Mouse (Mus musculus): ENCODE data around the gene Degs1.
"Not testable (repeated sequence)": the region's sequence is repeated elsewhere in the genome, so short reads cannot be mapped to it uniquely, and the experiment has no call there.

The Degs1 gene

GRCm38 (mm10) chr1:182282091-182283075 lies at the start of gene Degs1:
Gene Degs1, minus strand, starts transcription at chr1:182282804.
- DNase-seq (ENCODE audit: low spot score) = peak; percentile 98

GRCm38 (mm10) chr1:182325919-182326318 lies 43.3 kb upstream of the Degs1 start:
- no peak for DNase-seq (ENCODE audit: low spot score)

- no peak for DNase-seq (ENCODE audit: low spot score)
These were observed 41.9 kb upstream of the Degs1 start for GRCm38 (mm10) chr1:182324552-182324951.

- DNase-seq (ENCODE audit: low spot score) = no peak
These were observed 40.5 kb upstream of the Degs1 start for GRCm38 (mm10) chr1:182323139-182323538.

- no peak for DNase-seq (ENCODE audit: low spot score)
These were observed 31.6 kb upstream of the Degs1 start for GRCm38 (mm10) chr1:182314201-182314600.

- DNase-seq (ENCODE audit: low spot score) = no peak
These were observed 30.6 kb upstream of the Degs1 start for GRCm38 (mm10) chr1:182313181-182313580.

- DNase-seq (ENCODE audit: low spot score) = no peak
These were observed 28.8 kb upstream of the Degs1 start for GRCm38 (mm10) chr1:182311376-182311775.

GRCm38 (mm10) chr1:182310316-182310715 lies 27.7 kb upstream of the Degs1 start:
- no peak for DNase-seq (ENCODE audit: low spot score)

GRCm38 (mm10) chr1:182309403-182309802 lies 26.8 kb upstream of the Degs1 start:
- DNase-seq (ENCODE audit: low spot score) = no peak

- no peak for DNase-seq (ENCODE audit: low spot score)
These were observed 20.3 kb upstream of the Degs1 start for GRCm38 (mm10) chr1:182302916-182303315.

- DNase-seq (ENCODE audit: low spot score) = no peak
These were observed 19.7 kb upstream of the Degs1 start for GRCm38 (mm10) chr1:182302176-182302870.

- DNase-seq (ENCODE audit: low spot score) = no peak
These were observed 15.2 kb upstream of the Degs1 start for GRCm38 (mm10) chr1:182297821-182298220.

GRCm38 (mm10) chr1:182297246-182297645 lies 14.6 kb upstream of the Degs1 start:
- no peak for DNase-seq (ENCODE audit: low spot score)

GRCm38 (mm10) chr1:182296816-182297215 lies 14.2 kb upstream of the Degs1 start:
- no peak for DNase-seq (ENCODE audit: low spot score)

- no peak for DNase-seq (ENCODE audit: low spot score)
These were observed 13.5 kb upstream of the Degs1 start for GRCm38 (mm10) chr1:182296141-182296540.

- no peak for DNase-seq (ENCODE audit: low spot score)
These were observed 9.7 kb upstream of the Degs1 start for GRCm38 (mm10) chr1:182292291-182292690.

- DNase-seq (ENCODE audit: low spot score) = not testable (repeated sequence)
These were observed 8.1 kb upstream of the Degs1 start for GRCm38 (mm10) chr1:182290741-182291140.

GRCm38 (mm10) chr1:182289781-182290180 lies 7.2 kb upstream of the Degs1 start:
- no peak for DNase-seq (ENCODE audit: low spot score)

- no peak for DNase-seq (ENCODE audit: low spot score)
These were observed 6.0 kb upstream of the Degs1 start for GRCm38 (mm10) chr1:182288601-182289000.

- no peak for DNase-seq (ENCODE audit: low spot score)
These were observed 5.2 kb upstream of the Degs1 start for GRCm38 (mm10) chr1:182287781-182288180.

- DNase-seq (ENCODE audit: low spot score) = no peak
These were observed 2.2 kb upstream of the Degs1 start for GRCm38 (mm10) chr1:182284795-182285194.

- DNase-seq (ENCODE audit: low spot score) = no peak
These were observed 627 bp upstream of the Degs1 start for GRCm38 (mm10) chr1:182283231-182283630.

GRCm38 (mm10) chr1:182281251-182281711 lies 1.3 kb downstream of the Degs1 start:
- DNase-seq (ENCODE audit: low spot score) = no peak

Data from ovary, postnatal 14 days (tissue).